Mouse (Mus musculus): ENCODE results near the gene Zfc3h1. TPM values are rescaled to one million over a fixed set of nuclear protein-coding genes. Genes with fewer than 3 reads are reported as not detected.

Zfc3h1 gene
- 3.3 and 5.3 TPM in 2 replicates for polyA plus RNA-seq (2012; rRNA removed)

DNA sequence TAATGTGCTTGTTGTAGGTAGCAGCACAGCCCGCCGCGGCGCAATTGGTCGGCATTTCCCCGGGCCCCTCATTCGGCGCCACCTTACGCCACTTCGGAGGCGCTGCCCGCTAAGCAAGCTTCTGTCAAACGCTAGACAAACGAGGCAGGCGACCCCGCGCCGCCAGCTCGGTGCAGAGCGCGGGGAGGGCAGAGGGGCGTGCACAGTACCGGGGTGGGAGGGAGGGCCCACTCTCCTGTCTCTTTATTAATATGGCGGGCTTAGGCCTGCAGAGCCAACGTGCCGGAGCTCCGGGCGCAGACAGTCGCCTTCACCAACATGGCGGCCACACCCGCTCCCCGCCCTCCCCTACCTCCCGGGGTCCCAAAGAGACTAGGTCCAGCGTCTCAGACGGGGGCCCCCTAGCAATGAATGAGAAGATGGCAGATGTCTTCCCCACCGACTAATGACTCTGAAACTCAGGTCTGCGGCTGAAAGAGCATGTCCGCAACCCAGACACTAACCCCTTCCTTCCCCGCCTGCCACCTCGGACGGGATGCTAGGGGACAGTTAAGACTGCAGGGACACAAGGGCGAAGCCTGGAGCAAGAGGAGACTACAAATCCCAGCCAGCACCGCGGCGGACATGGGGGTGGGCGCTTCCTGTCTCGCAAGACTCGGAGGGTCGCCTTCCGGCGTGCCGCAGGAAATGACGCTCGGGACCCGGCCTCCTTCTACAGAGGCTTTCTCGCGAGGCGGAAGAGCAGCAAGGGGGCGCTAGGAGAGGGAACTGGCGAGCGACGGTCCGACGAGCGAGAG, at the start of gene Zfc3h1, which contains the start of gene Thap2:
Gene Zfc3h1, plus strand, starts transcription at position 739 of the 797 bp plus-strand sequence.
Gene Thap2, minus strand, starts transcription at position 223 of the 797 bp plus-strand sequence.
- peaks cover 2% of the 10 kb centered on the region for H3K36me3 ChIP-seq (ENCODE audit: control insufficient read depth, insufficient read depth, low read length)
- under 1% methylated on average over 65 of the region's 65 CpGs for WGBS

GRCm38 (mm10) chr10:115336901-115337300, 47.9 kb upstream of the Zfc3h1 start:
- H3K4me3 ChIP-seq (ENCODE audit: low read depth, low read length) = no peak overlapping the region
- H3K36me3 ChIP-seq (ENCODE audit: control insufficient read depth, insufficient read depth, low read length) = peaks cover 16% of the 10 kb centered on the region
- H3K27ac ChIP-seq (ENCODE audit: insufficient read depth, low read depth, low read length) = no peak overlapping the region
- WGBS = 77% methylated on average over 4 of the region's 4 CpGs
- H3K27me3 ChIP-seq (ENCODE audit: control insufficient read depth, insufficient read depth, low read length) = no peaks in the 10 kb centered on the region
- TF ChIP-seq CTCF (IDR thresholded peaks at IDR 0.05; ENCODE audit: extremely low read depth, insufficient read length, insufficient replicate concordance, low read depth, low read length) = no peak
- no peak for TF ChIP-seq POLR2A (IDR thresholded peaks at IDR 0.05; ENCODE audit: low read depth, low read length)
- no peaks in the 10 kb centered on the region; the same call in 1 of the 2 replicates for H3K4me1 ChIP-seq (ENCODE audit: control insufficient read depth, insufficient read depth, insufficient read length, low read length)

More for the DNA sequence above, at the start of gene Zfc3h1, which contains the start of gene Thap2:
- peak within 1 kb of the TSS; percentile 92 for H3K4me3 ChIP-seq (ENCODE audit: low read depth, low read length)
- H3K4me1 ChIP-seq (ENCODE audit: control insufficient read depth, insufficient read depth, insufficient read length, low read length) = peaks cover 5% of the 10 kb centered on the region
- TF ChIP-seq POLR2A (IDR thresholded peaks at IDR 0.05; ENCODE audit: low read depth, low read length) (peak; percentile 94), CTCF (IDR thresholded peaks at IDR 0.05; ENCODE audit: extremely low read depth, insufficient read length, insufficient replicate concordance, low read depth, low read length) (peak; percentile 62; the same call in 1 of the 2 replicates)
- H3K27me3 ChIP-seq (ENCODE audit: control insufficient read depth, insufficient read depth, low read length) = no peaks in the 10 kb centered on the region
- peak within 1 kb of the TSS; percentile 91 for H3K27ac ChIP-seq (ENCODE audit: insufficient read depth, low read depth, low read length)

- Histone ChIP-seq H3K4me3 (ENCODE audit: low read depth, low read length) (no peak overlapping the region), H3K27ac (ENCODE audit: insufficient read depth, low read depth, low read length) (no peak overlapping the region), H3K27me3 (ENCODE audit: control insufficient read depth, insufficient read depth, low read length) (no peaks in the 10 kb centered on the region), H3K36me3 (ENCODE audit: control insufficient read depth, insufficient read depth, low read length) (peaks cover 30% of the 10 kb centered on the region), H3K4me1 (ENCODE audit: control insufficient read depth, insufficient read depth, insufficient read length, low read length) (no peaks in the 10 kb centered on the region)
- WGBS = 91% methylated on average over 7 of the region's 7 CpGs
- TF ChIP-seq CTCF (IDR thresholded peaks at IDR 0.05; ENCODE audit: extremely low read depth, insufficient read length, insufficient replicate concordance, low read depth, low read length) (no peak), POLR2A (IDR thresholded peaks at IDR 0.05; ENCODE audit: low read depth, low read length) (no peak)
These were observed 44.9 kb upstream of the Zfc3h1 start for GRCm38 (mm10) chr10:115339820-115340328.

GRCm38 (mm10) chr10:115342771-115343425, 41.9 kb upstream of the Zfc3h1 start:
- H3K27ac ChIP-seq (ENCODE audit: insufficient read depth, low read depth, low read length) = no peak overlapping the region
- no peak overlapping the region for H3K4me3 ChIP-seq (ENCODE audit: low read depth, low read length)
- H3K4me1 ChIP-seq (ENCODE audit: control insufficient read depth, insufficient read depth, insufficient read length, low read length) = no peaks in the 10 kb centered on the region
- WGBS = 84% methylated on average over 4 of the region's 4 CpGs
- peaks cover 38% of the 10 kb centered on the region for H3K36me3 ChIP-seq (ENCODE audit: control insufficient read depth, insufficient read depth, low read length)
- H3K27me3 ChIP-seq (ENCODE audit: control insufficient read depth, insufficient read depth, low read length) = no peaks in the 10 kb centered on the region
- TF ChIP-seq CTCF (IDR thresholded peaks at IDR 0.05; ENCODE audit: extremely low read depth, insufficient read length, insufficient replicate concordance, low read depth, low read length) (no peak), POLR2A (IDR thresholded peaks at IDR 0.05; ENCODE audit: low read depth, low read length) (no peak)

GRCm38 (mm10) chr10:115346444-115346843, 38.3 kb upstream of the Zfc3h1 start:
- H3K27ac ChIP-seq (ENCODE audit: insufficient read depth, low read depth, low read length) = no peak overlapping the region
- peaks cover 26% of the 10 kb centered on the region for H3K36me3 ChIP-seq (ENCODE audit: control insufficient read depth, insufficient read depth, low read length)
- H3K4me1 ChIP-seq (ENCODE audit: control insufficient read depth, insufficient read depth, insufficient read length, low read length) = peaks cover 10% of the 10 kb centered on the region; the same call in 1 of the 2 replicates
- no peak overlapping the region for H3K4me3 ChIP-seq (ENCODE audit: low read depth, low read length)
- TF ChIP-seq POLR2A (IDR thresholded peaks at IDR 0.05; ENCODE audit: low read depth, low read length) (no peak), CTCF (IDR thresholded peaks at IDR 0.05; ENCODE audit: extremely low read depth, insufficient read length, insufficient replicate concordance, low read depth, low read length) (no peak)
- H3K27me3 ChIP-seq (ENCODE audit: control insufficient read depth, insufficient read depth, low read length) = no peaks in the 10 kb centered on the region

GRCm38 (mm10) chr10:115348131-115348530, 36.6 kb upstream of the Zfc3h1 start:
- Histone ChIP-seq H3K4me1 (ENCODE audit: control insufficient read depth, insufficient read depth, insufficient read length, low read length) (peaks cover 10% of the 10 kb centered on the region; the same call in 1 of the 2 replicates), H3K27ac (ENCODE audit: insufficient read depth, low read depth, low read length) (no peak overlapping the region), H3K36me3 (ENCODE audit: control insufficient read depth, insufficient read depth, low read length) (peaks cover 12% of the 10 kb centered on the region), H3K4me3 (ENCODE audit: low read depth, low read length) (no peak overlapping the region), H3K27me3 (ENCODE audit: control insufficient read depth, insufficient read depth, low read length) (no peaks in the 10 kb centered on the region)
- TF ChIP-seq POLR2A (IDR thresholded peaks at IDR 0.05; ENCODE audit: low read depth, low read length) (no peak), CTCF (IDR thresholded peaks at IDR 0.05; ENCODE audit: extremely low read depth, insufficient read length, insufficient replicate concordance, low read depth, low read length) (no peak)
- WGBS = 67% methylated on average over 6 of the region's 6 CpGs

Data from small intestine, adult 2 months (tissue).